Mouse (Mus musculus) stomach, postnatal 0 days (tissue): ENCODE results near the gene Gm28539.

ENCODE experiments used
- CTCF ChIP-seq: IDR thresholded peaks from 2 replicates; pipeline ENCODE4 v1.5.1; 2016; ENCODE audit warnings: antibody characterized with exemption, low read depth, mild to moderate bottlenecking, moderate library complexity
- EP300 ChIP-seq: optimal IDR thresholded peaks from 2 replicates; pipeline ENCODE3; 2016; ENCODE audit warnings: antibody characterized with exemption

DNA sequence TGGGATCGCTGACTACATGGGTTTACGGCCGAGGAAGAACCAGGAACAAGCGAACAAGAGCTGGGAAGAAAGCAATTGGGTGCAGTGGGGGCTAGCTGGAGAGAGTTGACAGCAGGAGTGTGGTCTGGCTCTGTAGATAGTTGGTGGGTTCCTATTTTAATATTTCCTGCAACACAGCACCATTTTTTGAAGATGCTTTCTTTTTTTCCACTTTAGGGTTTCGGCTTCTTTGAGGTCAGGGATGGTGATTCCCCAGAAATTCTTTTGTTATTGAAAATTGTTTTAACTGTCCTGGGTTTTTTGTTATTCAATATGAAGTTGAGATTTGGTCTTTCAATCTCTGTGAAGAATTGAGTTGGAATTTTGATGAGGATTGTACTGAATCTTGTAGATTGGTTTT, 150.5 kb downstream of the Gm28539 start:
- TF ChIP-seq CTCF (no peak), EP300 (no peak)
